Mouse (Mus musculus) CH12.LX (cell line): ENCODE results near the gene Cfap74. TPM values are rescaled to one million over a fixed set of nuclear protein-coding genes. Genes with fewer than 3 reads are reported as not detected.

Experiments
- DNase-seq: peaks from one replicate; pipeline ENCODE4 v3.0.0-alpha.2; 2013; ENCODE audit errors: extremely low read depth
- H3K27ac ChIP-seq: 2 replicates; pipeline ENCODE4 v1.5.1; 2012; ENCODE audit warnings: low read depth, mild to moderate bottlenecking, control low read depth, moderate library complexity; ENCODE audit not compliant: insufficient read depth
- H3K27me3 ChIP-seq: replicated peaks from 2 replicates; pipeline ENCODE3; 2012; ENCODE audit warnings: inconsistent platforms
- H3K36me3 ChIP-seq, 2 experiments: replicated peaks in 1 of 2; 2 replicates each; pipeline versions ENCODE3 to v1.6.1; 2012; ENCODE audit warnings: inconsistent platforms in 1 of 2, low read length in 1 of 2, mild to moderate bottlenecking in 1 of 2, mixed read lengths in 1 of 2, moderate library complexity in 1 of 2; ENCODE audit not compliant: control insufficient read depth in 1 of 2, insufficient read depth in 1 of 2
- H3K4me1 ChIP-seq, 2 experiments: 2 replicates each; pipeline ENCODE4 v1.6.1; 2012; ENCODE audit warnings: inconsistent platforms in 1 of 2, moderate library complexity in 1 of 2; ENCODE audit not compliant: insufficient read depth in 2 of 2, control insufficient read depth in 1 of 2
- H3K4me2 ChIP-seq: 2 replicates; pipeline ENCODE4 v1.6.1; 2012; ENCODE audit warnings: low read depth, mild to moderate bottlenecking, control low read depth; ENCODE audit not compliant: poor library complexity, insufficient read depth, severe bottlenecking
- H3K4me3 ChIP-seq, 3 experiments: fragments of 150-350 bp in 1 of 3; sonication (generic) in 1 of 3; replicated peaks in 1 of 3; 2 replicates each; pipeline versions ENCODE3 to v1.5.1; 2011 to 2012; ENCODE audit warnings: low read depth in 2 of 3, low read length in 2 of 3, mild to moderate bottlenecking in 2 of 3, moderate library complexity in 2 of 3, control low read depth in 1 of 3, improper control_type of control experiment in 1 of 3, inconsistent platforms in 1 of 3, mixed read lengths in 1 of 3; ENCODE audit not compliant: poor library complexity in 1 of 3
- H3K79me2 ChIP-seq: replicated peaks from 2 replicates; pipeline ENCODE4 v1.6.1; 2012; ENCODE audit warnings: mild to moderate bottlenecking, moderate library complexity; ENCODE audit not compliant: control insufficient read depth, poor library complexity, insufficient read depth, severe bottlenecking; ENCODE audit errors: extremely low read depth
- H3K9ac ChIP-seq: 2 replicates; pipeline ENCODE4 v1.6.1; 2012; ENCODE audit warnings: low read depth, mild to moderate bottlenecking, control low read depth, moderate library complexity; ENCODE audit not compliant: insufficient read depth
- H3K9me3 ChIP-seq: replicated peaks from 2 replicates; pipeline ENCODE3; 2012; ENCODE audit warnings: low read length, inconsistent platforms, mixed read lengths
- ELF1 ChIP-seq: IDR thresholded peaks from 2 replicates; pipeline ENCODE4 v1.6.1; 2014; ENCODE audit warnings: low read depth, mild to moderate bottlenecking, inconsistent platforms, low read length, improper control_type of control experiment
- EP300 ChIP-seq: IDR thresholded peaks from 2 replicates; pipeline ENCODE4 v1.6.1; 2011; ENCODE audit warnings: low read length, improper control_type of control experiment
- GABPA ChIP-seq: IDR thresholded peaks from 2 replicates; pipeline ENCODE4 v1.6.1; 2012; ENCODE audit warnings: low read depth, low read length, improper control_type of control experiment, inconsistent platforms; ENCODE audit not compliant: insufficient replicate concordance
- HCFC1 ChIP-seq: IDR thresholded peaks from 2 replicates; pipeline ENCODE4 v1.6.1; 2012; ENCODE audit warnings: low read depth, mild to moderate bottlenecking, inconsistent platforms, low read length, improper control_type of control experiment
- IRF4 ChIP-seq: IDR thresholded peaks from 2 replicates; pipeline ENCODE4 v1.6.1; 2014; ENCODE audit warnings: low read depth, mild to moderate bottlenecking, inconsistent platforms, low read length, improper control_type of control experiment
- JUND ChIP-seq: conservative IDR thresholded peaks from 2 replicates; pipeline ENCODE4 v1.6.1; 2011; ENCODE audit warnings: low read depth, low read length, improper control_type of control experiment
- MAFK ChIP-seq: IDR thresholded peaks from 2 replicates; pipeline ENCODE4 v1.6.1; 2011; ENCODE audit warnings: low read length, improper control_type of control experiment; ENCODE audit not compliant: insufficient replicate concordance
- MAX ChIP-seq: IDR thresholded peaks from 2 replicates; pipeline ENCODE4 v1.6.1; 2011; ENCODE audit warnings: low read length, improper control_type of control experiment
- MAZ ChIP-seq: IDR thresholded peaks from 2 replicates; pipeline ENCODE4 v1.6.1; 2012; ENCODE audit warnings: low read depth, mild to moderate bottlenecking, inconsistent platforms, low read length, improper control_type of control experiment, moderate library complexity
- MYC ChIP-seq: IDR thresholded peaks from 2 replicates; pipeline ENCODE4 v1.6.1; 2011; ENCODE audit warnings: low read depth, mild to moderate bottlenecking, improper control_type of control experiment, low read length
- PAX5 ChIP-seq: IDR thresholded peaks from 2 replicates; pipeline ENCODE4 v1.6.1; 2012; ENCODE audit warnings: low read length, inconsistent platforms, mixed read lengths
- POLR2A ChIP-seq: IDR thresholded peaks from 2 replicates; pipeline ENCODE4 v1.6.1; 2011; ENCODE audit warnings: low read depth, mild to moderate bottlenecking, improper control_type of control experiment, low read length
- POLR2AphosphoS2 ChIP-seq: IDR thresholded peaks from 2 replicates; pipeline ENCODE4 v1.6.1; 2011; ENCODE audit warnings: low read depth, low read length, improper control_type of control experiment
- RAD21 ChIP-seq: IDR thresholded peaks from 2 replicates; pipeline ENCODE4 v1.6.1; 2011; ENCODE audit warnings: low read depth, mild to moderate bottlenecking, low read length, improper control_type of control experiment, moderate library complexity
- RCOR1 ChIP-seq: conservative IDR thresholded peaks from 2 replicates; pipeline ENCODE4 v1.6.1; 2012; ENCODE audit warnings: low read depth, mild to moderate bottlenecking, inconsistent platforms, low read length, improper control_type of control experiment
- SMC3 ChIP-seq: IDR thresholded peaks from 2 replicates; pipeline ENCODE4 v1.6.1; 2011; ENCODE audit warnings: low read depth, low read length, improper control_type of control experiment
- TBP ChIP-seq: conservative IDR thresholded peaks from 2 replicates; pipeline ENCODE4 v1.6.1; 2011; ENCODE audit warnings: low read depth, low read length, improper control_type of control experiment
- TCF12 ChIP-seq: IDR thresholded peaks from 2 replicates; pipeline ENCODE4 v1.6.1; 2014; ENCODE audit warnings: low read depth, mild to moderate bottlenecking, inconsistent platforms, low read length, improper control_type of control experiment
- UBTF ChIP-seq: IDR thresholded peaks from 2 replicates; pipeline ENCODE4 v1.6.1; 2012; ENCODE audit warnings: low read depth, mild to moderate bottlenecking, inconsistent platforms, low read length, improper control_type of control experiment, moderate library complexity
- USF2 ChIP-seq: conservative IDR thresholded peaks from 2 replicates; pipeline ENCODE4 v1.6.1; 2011; ENCODE audit warnings: low read depth, low read length, improper control_type of control experiment
- ZMIZ1 ChIP-seq: IDR thresholded peaks from 2 replicates; pipeline ENCODE4 v1.6.1; 2012; ENCODE audit warnings: low read depth, mild to moderate bottlenecking, inconsistent platforms, low read length, improper control_type of control experiment
- ZNF384 ChIP-seq: IDR thresholded peaks from 2 replicates; pipeline ENCODE4 v1.6.1; 2012; ENCODE audit warnings: low read depth, low read length, improper control_type of control experiment, inconsistent platforms
- dilution Hi-C: fragments of 300-500 bp; cut with MboI; formaldehyde crosslinking; loops from 2 replicates; pipeline ENCODE4 v1.14.3; 2020; ENCODE audit warnings: low sequenced_read_pairs; ENCODE audit not compliant: extremely low pct_unique_long_range_greater_than_20kb, extremely low pct_ligation_motif_present
- in situ Hi-C: fragments of 300-500 bp; cut with MboI; formaldehyde crosslinking; loops from 3 replicates; pipeline ENCODE4 v1.14.3; 2019; ENCODE audit warnings: low sequenced_read_pairs, low pct_ligation_motif_present, low pct_unique_long_range_greater_than_20kb, mixed read lengths
- polyA plus RNA-seq: library from polyadenylated mRNA; unstranded; fragments of >175 nt; gene quantifications from 2 replicates; pipeline ENCODE4 v1.2.1, GENCODE M21; 2012; ENCODE audit warnings: low read depth; ENCODE audit not compliant: insufficient read length
- total RNA-seq, 2 experiments: library from RNA; depleted of rRNA; stranded (reverse); fragments of 300-350 nt in 1 of 2; fragments of >200 nt in 1 of 2; gene quantifications; 2 replicates each; pipeline ENCODE4 v1.2.3; 2012 to 2014

The Cfap74 gene
- total and polyA plus RNA-seq, 3 experiments = 4.7 to 8.5 (median 5.2) TPM

DNA sequence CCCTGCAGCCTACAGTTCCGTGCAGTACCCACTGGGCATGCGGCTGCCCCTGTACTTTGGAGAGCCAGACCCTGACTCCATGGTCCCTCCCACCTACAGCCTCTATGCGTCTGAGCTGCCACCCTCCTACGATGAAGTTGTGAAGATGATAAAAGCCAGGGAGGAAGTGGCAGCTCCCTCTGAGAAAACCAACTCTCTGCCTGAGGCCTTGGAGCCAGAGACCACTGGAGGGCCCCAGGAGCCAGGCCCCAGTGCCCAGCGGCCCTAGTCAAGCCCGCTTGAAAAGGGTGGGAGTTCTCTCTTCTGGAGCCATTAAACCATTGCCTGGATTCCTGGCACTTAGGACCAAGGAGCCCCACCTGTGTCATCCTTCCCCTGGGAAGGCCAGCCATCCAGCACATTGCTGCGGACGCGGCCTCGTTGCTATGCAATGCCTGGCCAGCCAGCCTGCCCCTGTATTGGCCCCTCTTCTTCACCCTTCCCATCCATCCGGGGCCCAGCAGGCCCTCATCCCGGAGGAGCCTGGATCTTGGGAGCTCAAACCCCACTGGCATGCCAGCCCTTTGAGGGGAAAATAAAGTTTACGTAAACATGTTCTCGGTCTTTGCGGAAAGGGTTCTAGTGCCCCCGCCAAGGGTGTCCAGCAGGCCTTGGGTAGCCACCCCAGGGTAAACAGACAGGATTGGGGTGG, 61.4 kb downstream of the Cfap74 start:
- H3K27me3 ChIP-seq = peaks cover 26% of the 10 kb centered on the region
- DNase-seq = no peak
- TF ChIP-seq USF2 (no peak), ZNF384 (no peak), IRF4 (no peak), ZMIZ1 (no peak)

DNA sequence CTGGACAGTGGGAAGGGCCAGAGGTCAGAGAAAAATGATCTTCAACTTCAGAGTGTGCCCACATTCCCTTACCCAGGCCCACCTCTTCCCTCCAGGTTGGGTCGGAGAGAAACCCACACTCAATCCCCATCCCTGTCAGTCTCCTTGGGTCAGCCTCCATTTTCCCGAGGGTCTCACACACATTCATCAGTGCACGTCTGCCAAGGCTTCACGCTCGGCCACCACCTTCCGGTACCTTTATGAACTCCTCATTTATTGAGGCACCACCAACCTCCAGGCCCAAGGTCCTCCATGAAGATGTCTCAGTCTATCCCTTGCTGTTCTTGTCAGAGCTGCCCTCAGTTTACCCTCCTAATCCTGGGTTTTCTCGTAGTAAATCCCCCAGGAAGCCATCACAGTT, 62.0 kb downstream of the Cfap74 start:
- Histone ChIP-seq H3K4me3 (no peak overlapping the region), H3K9me3 (peaks cover 4% of the 10 kb centered on the region), H3K4me1 (peaks cover 0 to 6% of the 10 kb centered on the region in 2 experiments; a peak in 2 of 4 replicates), H3K79me2 (no peaks in the 10 kb centered on the region), H3K27ac (no peak overlapping the region), H3K4me2 (no peak overlapping the region), H3K27me3 (peaks cover 24% of the 10 kb centered on the region), H3K9ac (no peak overlapping the region), H3K36me3 (no peaks in the 10 kb centered on the region)
- no peak for DNase-seq
- TF ChIP-seq POLR2A (no peak), ZMIZ1 (no peak), MAFK (no peak), USF2 (no peak)
- dilution Hi-C loops = no loop called here
- in situ Hi-C loops = no loop called here

More for the DNA sequence above, 61.4 kb downstream of the Cfap74 start:
- H3K9ac ChIP-seq = no peak overlapping the region
- H3K79me2 ChIP-seq = no peaks in the 10 kb centered on the region
- no peak overlapping the region for H3K4me2 ChIP-seq
- H3K4me3 ChIP-seq = no peak overlapping the region
- in situ Hi-C loops = no loop called here
- H3K27ac ChIP-seq = no peak overlapping the region
- H3K9me3 ChIP-seq = peaks cover 4% of the 10 kb centered on the region
- peaks cover 0 to 6% of the 10 kb centered on the region in 2 experiments; a peak in 2 of 4 replicates for H3K4me1 ChIP-seq
- dilution Hi-C loops = no loop called here
- no peaks in the 10 kb centered on the region for H3K36me3 ChIP-seq

DNA sequence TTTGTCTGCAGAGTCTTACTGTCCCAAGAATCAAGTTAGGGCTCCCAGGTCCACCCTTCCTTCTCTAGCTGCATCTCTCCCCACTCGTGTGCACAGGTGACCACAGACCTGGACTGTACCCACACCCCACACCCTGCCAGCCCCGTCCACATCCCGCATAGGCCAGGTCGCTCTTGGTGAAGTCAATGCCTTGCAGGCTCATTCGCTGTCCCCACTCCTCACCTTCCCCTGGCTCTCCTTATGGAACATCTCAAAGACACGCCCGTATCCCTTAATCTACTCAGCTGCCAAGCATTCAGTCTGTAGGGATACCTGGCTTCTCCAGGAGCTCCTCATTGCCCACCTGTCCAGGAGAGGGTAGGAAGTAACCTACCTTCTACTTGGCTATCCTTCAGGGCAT, 62.4 kb downstream of the Cfap74 start:
- no peak overlapping the region for H3K4me3 ChIP-seq
- H3K36me3 ChIP-seq = no peaks in the 10 kb centered on the region
- H3K4me1 ChIP-seq = peaks cover 0 to 6% of the 10 kb centered on the region in 2 experiments; a peak in 2 of 4 replicates
- H3K4me2 ChIP-seq = no peak overlapping the region
- H3K9me3 ChIP-seq = peaks cover 4% of the 10 kb centered on the region
- H3K9ac ChIP-seq = no peak overlapping the region
- dilution Hi-C loops (no loop called here), in situ Hi-C loops (no loop called here)
- H3K27me3 ChIP-seq = peaks cover 23% of the 10 kb centered on the region
- no peak for DNase-seq
- no peak for TF ChIP-seq JUND
- TF ChIP-seq UBTF = no peak
- no peak for TF ChIP-seq ELF1
- no peak for TF ChIP-seq HCFC1
- TF ChIP-seq POLR2AphosphoS2 = no peak
- TF ChIP-seq RCOR1 = no peak
- TF ChIP-seq PAX5 = no peak
- TF ChIP-seq GABPA = no peak
- no peak for TF ChIP-seq TCF12
- TF ChIP-seq TBP = no peak
- TF ChIP-seq MYC = no peak
- TF ChIP-seq ZMIZ1 = no peak
- TF ChIP-seq EP300 = no peak
- TF ChIP-seq USF2 = no peak
- no peak for TF ChIP-seq ZNF384
- no peak for TF ChIP-seq MAX
- TF ChIP-seq RAD21 = no peak
- TF ChIP-seq MAZ = no peak
- TF ChIP-seq SMC3 = no peak
- TF ChIP-seq, all 38 proteins: peak for 0
- Histone ChIP-seq H3K27ac (no peak overlapping the region), H3K79me2 (no peaks in the 10 kb centered on the region)
